Mouse (Mus musculus) heart, embryonic 14.5 days (tissue): ENCODE data around the gene B3gnt3. TPM values are rescaled to one million over a fixed set of nuclear protein-coding genes. Genes with fewer than 3 reads are reported as not detected.

Source experiments
- ATAC-seq: fragments of 200-750 bp; cut with Nextera tagmentation; 2 replicates; pipeline ENCODE4 v1.8.0; 2017; ENCODE audit warnings: low read depth, moderate TSS enrichment; ENCODE audit not compliant: insufficient number of reproducible peaks, insufficient read depth, low FRiP score
- H3K27ac ChIP-seq, 2 experiments: fragments of 200-500 bp in 1 of 2; fragments of 300-500 bp in 1 of 2; sonication (generic) in 1 of 2; replicated peaks in 1 of 2; 2 replicates each; pipeline ENCODE4 v1.5.1; 2012 to 2014; ENCODE audit warnings: low read depth in 2 of 2, low read length in 2 of 2, control low read depth in 1 of 2, mild to moderate bottlenecking in 1 of 2, mixed read lengths in 1 of 2; ENCODE audit not compliant: control insufficient read depth in 1 of 2, insufficient read depth in 1 of 2
- H3K27me3 ChIP-seq: fragments of 300-500 bp; sonication (generic); 2 replicates; pipeline ENCODE4 v1.6.1; 2014; ENCODE audit warnings: mild to moderate bottlenecking, low read length, control low read depth; ENCODE audit not compliant: control insufficient read depth, insufficient read depth
- H3K36me3 ChIP-seq: fragments of 300-500 bp; sonication (generic); 2 replicates; pipeline ENCODE4 v1.6.1; 2014; ENCODE audit warnings: mild to moderate bottlenecking, control low read depth, low read length, mixed read lengths; ENCODE audit not compliant: control insufficient read depth, insufficient read depth
- H3K4me1 ChIP-seq, 2 experiments: fragments of 200-500 bp in 1 of 2; fragments of 300-500 bp in 1 of 2; sonication (generic) in 1 of 2; 2 replicates each; pipeline ENCODE4 v1.6.1; 2012 to 2014; ENCODE audit warnings: low read length in 2 of 2, control low read depth in 1 of 2, mixed read lengths in 1 of 2; ENCODE audit not compliant: control insufficient read depth in 2 of 2, insufficient read depth in 2 of 2
- H3K4me2 ChIP-seq: fragments of 300-500 bp; sonication (generic); 2 replicates; pipeline ENCODE4 v1.6.1; 2014; ENCODE audit warnings: mild to moderate bottlenecking, low read length
- H3K4me3 ChIP-seq, 2 experiments: fragments of 200-500 bp in 1 of 2; fragments of 300-500 bp in 1 of 2; sonication (generic) in 1 of 2; 2 replicates each; pipeline ENCODE4 v1.5.1; 2012 to 2014; ENCODE audit warnings: low read length in 2 of 2, mild to moderate bottlenecking in 2 of 2, control low read depth in 1 of 2, low read depth in 1 of 2, moderate library complexity in 1 of 2; ENCODE audit not compliant: control insufficient read depth in 1 of 2, insufficient read depth in 1 of 2
- H3K9ac ChIP-seq: fragments of 300-500 bp; sonication (generic); 2 replicates; pipeline ENCODE4 v1.6.1; 2014; ENCODE audit warnings: mild to moderate bottlenecking, low read length
- H3K9me3 ChIP-seq: fragments of 300-500 bp; sonication (generic); 2 replicates; pipeline ENCODE4 v1.6.1; 2016; ENCODE audit warnings: low read length, control low read depth; ENCODE audit not compliant: control insufficient read depth
- WGBS: fragments of 180-500 bp; shearing (Covaris S2); extraction: QIAGEN DNeasy Blood & Tissue Kit; methylation state at CpG from one replicate; pipeline ENCODE4 v1.1.7; 2014; 5-methylcytosine and 5-hydroxymethylcytosine counted together
- polyA plus RNA-seq: library from polyadenylated mRNA; unstranded; fragments of >200 nt; fragmentation: Nextera tagmentation; extraction: Ambion mirVana; gene quantifications from 2 replicates; pipeline ENCODE4 v1.2.1, GENCODE M21; 2014

Gene B3gnt3
- polyA plus RNA-seq, 1 experiment from 2014 or later: 3.1 TPM

- peaks cover 36% of the 10 kb centered on the region for H3K27me3 ChIP-seq
- no peak overlapping the region for H3K4me2 ChIP-seq
- ATAC-seq: no peak
- H3K36me3 ChIP-seq: no peaks in the 10 kb centered on the region
- no peak overlapping the region for H3K27ac ChIP-seq
- 38% methylated on average over 7 of the region's 7 CpGs for WGBS
- 0 out of 4 replicates have a peak, but pooled peaks cover 0 to 3% of the 10 kb centered on the region in 2 experiments for H3K4me1 ChIP-seq
- H3K4me3 ChIP-seq: no peak overlapping the region
- H3K9me3 ChIP-seq: no peaks in the 10 kb centered on the region
- H3K9ac ChIP-seq: no peak overlapping the region
These were observed 18.4 kb upstream of the B3gnt3 start for GRCm38 (mm10) chr8:71719928-71720457.

DNA sequence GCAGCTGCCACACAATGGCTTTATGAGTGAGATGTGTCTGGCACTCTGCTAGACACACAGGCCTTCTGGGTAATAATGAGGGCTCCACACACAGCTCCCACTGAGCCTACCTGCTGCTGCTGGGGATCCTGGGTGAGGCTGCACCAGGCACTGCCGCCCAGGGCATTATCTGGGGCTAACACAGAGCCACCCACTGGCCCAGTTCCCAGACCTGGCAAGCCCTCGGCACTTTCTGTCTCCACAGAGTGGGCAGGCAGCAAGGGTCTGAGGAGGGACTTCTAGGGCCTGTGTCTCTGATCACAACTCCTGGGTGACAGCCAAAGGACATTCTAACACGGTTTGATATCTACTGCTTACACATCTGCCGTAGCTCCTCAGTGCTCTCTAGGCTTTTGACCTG, 17.6 kb upstream of the B3gnt3 start:
- H3K9me3 ChIP-seq: no peaks in the 10 kb centered on the region
- no peak overlapping the region for H3K4me3 ChIP-seq
- no peaks in the 10 kb centered on the region for H3K36me3 ChIP-seq
- WGBS: 20% methylated on average over 4 of the region's 4 CpGs
- no peak overlapping the region for H3K4me2 ChIP-seq
- H3K9ac ChIP-seq: no peak overlapping the region
- H3K4me1 ChIP-seq: 0 out of 4 replicates have a peak, but pooled peaks cover 0 to 3% of the 10 kb centered on the region in 2 experiments
- H3K27ac ChIP-seq: no peak overlapping the region
- ATAC-seq: no peak
- H3K27me3 ChIP-seq: peaks cover 34% of the 10 kb centered on the region

DNA sequence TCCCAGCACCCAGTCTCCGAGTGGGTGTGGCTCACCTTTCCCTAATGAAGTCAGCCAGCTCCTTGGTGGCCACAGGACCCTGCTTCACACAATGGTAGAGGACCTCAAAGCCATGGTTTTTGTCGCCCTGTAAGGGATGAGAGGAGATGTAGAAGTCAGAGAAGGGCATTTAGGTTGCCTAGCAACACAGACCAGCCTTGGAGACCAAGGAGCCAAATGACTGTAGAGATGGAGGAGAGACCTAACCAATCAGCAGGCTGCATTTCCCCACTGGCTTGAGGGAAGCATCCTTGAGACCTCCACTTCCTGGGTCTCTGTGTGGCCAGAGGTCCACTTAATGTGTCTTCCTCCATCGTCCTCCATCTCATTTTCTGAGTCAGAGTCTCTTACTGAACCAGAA, 16.7 kb upstream of the B3gnt3 start:
- WGBS: 27% methylated on average over 3 of the region's 3 CpGs
- no peak overlapping the region for H3K4me3 ChIP-seq
- H3K36me3 ChIP-seq: no peaks in the 10 kb centered on the region
- peaks cover 32% of the 10 kb centered on the region for H3K27me3 ChIP-seq
- H3K4me1 ChIP-seq: 0 out of 4 replicates have a peak, but pooled peaks cover 0 to 3% of the 10 kb centered on the region in 2 experiments
- no peaks in the 10 kb centered on the region for H3K9me3 ChIP-seq
- H3K27ac ChIP-seq: no peak overlapping the region
- H3K4me2 ChIP-seq: no peak overlapping the region
- ATAC-seq: no peak
- no peak overlapping the region for H3K9ac ChIP-seq

GRCm38 (mm10) chr8:71717096-71717495, 15.5 kb upstream of the B3gnt3 start:
- H3K4me3 ChIP-seq: no peak overlapping the region
- ATAC-seq: no peak
- WGBS: 67% methylated on average over 12 of the region's 12 CpGs

GRCm38 (mm10) chr8:71716561-71717053, 15.0 kb upstream of the B3gnt3 start:
- ATAC-seq: no peak
- Histone ChIP-seq H3K36me3 (no peaks in the 10 kb centered on the region), H3K4me1 (0 out of 4 replicates have a peak, but pooled peaks cover 0 to 3% of the 10 kb centered on the region in 2 experiments), H3K27ac (no peak overlapping the region), H3K9ac (no peak overlapping the region), H3K4me3 (no peak overlapping the region), H3K4me2 (no peak overlapping the region), H3K27me3 (peaks cover 33% of the 10 kb centered on the region), H3K9me3 (no peaks in the 10 kb centered on the region)
- 71% methylated on average over 13 of the region's 13 CpGs for WGBS

More at GRCm38 (mm10) chr8:71717096-71717495, 15.5 kb upstream of the B3gnt3 start:
- Histone ChIP-seq H3K4me1 (0 out of 4 replicates have a peak, but pooled peaks cover 0 to 3% of the 10 kb centered on the region in 2 experiments), H3K4me2 (no peak overlapping the region), H3K9ac (no peak overlapping the region), H3K9me3 (no peaks in the 10 kb centered on the region), H3K27ac (no peak overlapping the region), H3K27me3 (peaks cover 36% of the 10 kb centered on the region), H3K36me3 (no peaks in the 10 kb centered on the region)

GRCm38 (mm10) chr8:71715531-71715930, 13.9 kb upstream of the B3gnt3 start:
- H3K4me1 ChIP-seq: 0 out of 4 replicates have a peak, but pooled peaks cover 0 to 3% of the 10 kb centered on the region in 2 experiments
- H3K27me3 ChIP-seq: peaks cover 36% of the 10 kb centered on the region
- ATAC-seq: no peak
- no peaks in the 10 kb centered on the region for H3K9me3 ChIP-seq
- H3K4me2 ChIP-seq: no peak overlapping the region
- H3K4me3 ChIP-seq: no peak overlapping the region
- 30% methylated on average over 8 of the region's 8 CpGs for WGBS
- no peaks in the 10 kb centered on the region for H3K36me3 ChIP-seq
- no peak overlapping the region for H3K9ac ChIP-seq
- no peak overlapping the region for H3K27ac ChIP-seq

- ATAC-seq: no peak
- Histone ChIP-seq H3K4me1 (no peaks in the 10 kb centered on the region; a peak in 1 of 4 replicates), H3K9ac (no peak overlapping the region), H3K9me3 (0 out of 2 replicates have a peak, but pooled peaks cover 2% of the 10 kb centered on the region), H3K27ac (no peak overlapping the region), H3K27me3 (peaks cover 57% of the 10 kb centered on the region), H3K36me3 (no peaks in the 10 kb centered on the region), H3K4me2 (no peak overlapping the region), H3K4me3 (no peak overlapping the region)
- WGBS: 75% methylated on average over 2 of the region's 2 CpGs
These were observed 10.0 kb upstream of the B3gnt3 start for GRCm38 (mm10) chr8:71711574-71711973.
